Mouse (Mus musculus): ENCODE data around the gene Shc1. TPM values are rescaled to one million over a fixed set of nuclear protein-coding genes. Genes with fewer than 3 reads are reported as not detected.

The Shc1 gene
- polyA plus RNA-seq, 1 experiment = 63.5 TPM

DNA sequence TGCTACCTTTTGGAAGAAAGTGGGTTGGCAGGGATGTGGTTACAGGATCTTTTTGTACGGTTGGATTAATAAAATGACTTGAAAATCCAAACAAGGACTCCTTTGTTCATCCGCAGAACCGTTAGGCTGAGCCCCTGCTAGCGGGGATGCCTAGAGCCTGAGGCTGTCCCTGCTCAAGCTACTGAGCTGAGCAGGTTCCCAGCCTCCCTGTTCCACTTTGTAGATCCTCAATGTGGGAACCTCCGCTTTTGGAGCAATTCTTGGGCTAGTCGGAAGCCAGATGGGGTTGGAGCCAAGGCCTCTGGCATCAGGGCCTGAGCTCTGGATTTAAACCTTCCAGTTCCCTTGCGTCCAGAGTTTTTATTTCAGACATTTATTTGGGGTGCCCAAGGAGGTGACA lies 16.8 kb downstream of the Shc1 start:
- peaks cover 29% of the 10 kb centered on the region for H3K36me3 ChIP-seq (ENCODE audit: control insufficient read depth, insufficient read depth, low read length)
- WGBS = 73% methylated on average over 7 of the region's 7 CpGs
- H3K27ac ChIP-seq (ENCODE audit: insufficient read depth, low read depth, low read length) = no peak overlapping the region
- no peak overlapping the region for H3K4me3 ChIP-seq (ENCODE audit: low read depth, low read length)
- peaks cover 11% of the 10 kb centered on the region for H3K4me1 ChIP-seq (ENCODE audit: control insufficient read depth, insufficient read depth, insufficient read length, low read length)
- H3K27me3 ChIP-seq (ENCODE audit: control insufficient read depth, insufficient read depth, low read length) = no peaks in the 10 kb centered on the region
- TF ChIP-seq POLR2A (IDR thresholded peaks at IDR 0.05; ENCODE audit: low read depth, low read length) = no peak

- Histone ChIP-seq H3K4me1 (ENCODE audit: control insufficient read depth, insufficient read depth, insufficient read length, low read length) (peaks cover 9% of the 10 kb centered on the region), H3K27ac (ENCODE audit: insufficient read depth, low read depth, low read length) (peak within 1 kb of the TSS; percentile 82), H3K27me3 (ENCODE audit: control insufficient read depth, insufficient read depth, low read length) (no peaks in the 10 kb centered on the region), H3K36me3 (ENCODE audit: control insufficient read depth, insufficient read depth, low read length) (peaks cover 39% of the 10 kb centered on the region), H3K4me3 (ENCODE audit: low read depth, low read length) (peak within 1 kb of the TSS; percentile 79)
- TF ChIP-seq CTCF (IDR thresholded peaks at IDR 0.05; ENCODE audit: extremely low read depth, insufficient read length, insufficient replicate concordance, low read depth, low read length) (no peak), POLR2A (IDR thresholded peaks at IDR 0.05; ENCODE audit: low read depth, low read length) (peak; percentile 86)
- 2% methylated on average over 16 of the region's 16 CpGs for WGBS
These were observed 18.2 kb downstream of the Shc1 start, which contains the start of gene Pbxip1 for GRCm38 (mm10) chr3:89436176-89437113. TSS of gene Pbxip1 (plus strand) at chr3:89436706.

GRCm38 (mm10) chr3:89437269-89437668 lies 19.0 kb downstream of the Shc1 start:
- WGBS = 18% methylated on average over 5 of the region's 5 CpGs
- H3K4me1 ChIP-seq (ENCODE audit: control insufficient read depth, insufficient read depth, insufficient read length, low read length) = peaks cover 9% of the 10 kb centered on the region
- TF ChIP-seq CTCF (IDR thresholded peaks at IDR 0.05; ENCODE audit: extremely low read depth, insufficient read length, insufficient replicate concordance, low read depth, low read length) = no peak
- no peak for TF ChIP-seq POLR2A (IDR thresholded peaks at IDR 0.05; ENCODE audit: low read depth, low read length)
- peaks cover 39% of the 10 kb centered on the region for H3K36me3 ChIP-seq (ENCODE audit: control insufficient read depth, insufficient read depth, low read length)
- H3K27me3 ChIP-seq (ENCODE audit: control insufficient read depth, insufficient read depth, low read length) = no peaks in the 10 kb centered on the region
- H3K27ac ChIP-seq (ENCODE audit: insufficient read depth, low read depth, low read length) = peak overlapping the region; percentile 82
- H3K4me3 ChIP-seq (ENCODE audit: low read depth, low read length) = peak overlapping the region; percentile 79

GRCm38 (mm10) chr3:89440691-89441090 lies 22.4 kb downstream of the Shc1 start:
- Histone ChIP-seq H3K4me1 (ENCODE audit: control insufficient read depth, insufficient read depth, insufficient read length, low read length) (peaks cover 9% of the 10 kb centered on the region), H3K27me3 (ENCODE audit: control insufficient read depth, insufficient read depth, low read length) (no peaks in the 10 kb centered on the region), H3K27ac (ENCODE audit: insufficient read depth, low read depth, low read length) (no peak overlapping the region), H3K36me3 (ENCODE audit: control insufficient read depth, insufficient read depth, low read length) (peaks cover 42% of the 10 kb centered on the region), H3K4me3 (ENCODE audit: low read depth, low read length) (no peak overlapping the region)
- no peak for TF ChIP-seq CTCF (IDR thresholded peaks at IDR 0.05; ENCODE audit: extremely low read depth, insufficient read length, insufficient replicate concordance, low read depth, low read length)
- TF ChIP-seq POLR2A (IDR thresholded peaks at IDR 0.05; ENCODE audit: low read depth, low read length) = no peak
- WGBS = 85% methylated on average over 2 of the region's 2 CpGs

DNA sequence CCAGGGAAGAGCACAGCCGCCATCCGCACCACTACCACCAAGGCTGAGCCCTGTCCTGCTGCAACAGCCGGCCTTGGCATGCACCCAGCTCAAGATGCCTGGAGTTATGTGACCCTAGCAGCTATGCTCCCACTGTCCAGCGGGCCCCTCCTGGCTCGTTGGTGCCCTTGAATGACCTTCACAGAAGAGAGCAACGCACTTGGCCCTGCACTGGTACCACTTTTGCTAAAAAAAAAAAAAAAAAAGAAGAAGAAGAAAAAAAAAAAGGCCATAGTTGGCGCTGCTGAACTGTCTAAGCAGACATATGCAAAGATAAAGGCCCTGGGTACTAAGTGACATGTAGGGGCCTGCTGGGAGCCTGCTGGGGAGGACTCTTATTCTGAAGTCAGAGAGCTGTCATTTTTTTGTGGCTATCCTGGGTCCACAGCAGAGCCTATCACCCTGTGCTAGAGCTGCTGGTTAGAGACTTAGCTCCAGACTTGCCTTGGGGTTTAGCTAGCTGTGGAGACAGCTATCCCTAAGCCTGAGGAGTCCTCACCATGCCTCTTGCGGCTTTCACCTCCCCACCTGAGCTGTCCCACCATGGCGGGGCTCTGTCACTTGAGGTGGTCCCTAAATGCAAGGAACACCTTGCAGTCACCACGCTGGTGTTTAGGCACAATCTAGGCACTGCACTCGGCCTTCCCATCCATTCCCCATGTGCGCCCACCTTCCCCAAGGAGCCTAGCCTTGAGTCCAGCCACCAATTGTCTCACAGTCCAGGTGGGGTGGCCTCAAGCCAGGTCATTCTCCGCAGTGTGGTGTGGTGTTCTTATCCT lies 30.7 kb downstream of the Shc1 start:
- Histone ChIP-seq H3K4me1 (ENCODE audit: control insufficient read depth, insufficient read depth, insufficient read length, low read length) (no peaks in the 10 kb centered on the region), H3K4me3 (ENCODE audit: low read depth, low read length) (no peak overlapping the region), H3K36me3 (ENCODE audit: control insufficient read depth, insufficient read depth, low read length) (peaks cover 34% of the 10 kb centered on the region), H3K27ac (ENCODE audit: insufficient read depth, low read depth, low read length) (no peak overlapping the region), H3K27me3 (ENCODE audit: control insufficient read depth, insufficient read depth, low read length) (no peaks in the 10 kb centered on the region)
- WGBS = 68% methylated on average over 13 of the region's 13 CpGs
- TF ChIP-seq POLR2A (IDR thresholded peaks at IDR 0.05; ENCODE audit: low read depth, low read length) = no peak
- no peak for TF ChIP-seq CTCF (IDR thresholded peaks at IDR 0.05; ENCODE audit: extremely low read depth, insufficient read length, insufficient replicate concordance, low read depth, low read length)

DNA sequence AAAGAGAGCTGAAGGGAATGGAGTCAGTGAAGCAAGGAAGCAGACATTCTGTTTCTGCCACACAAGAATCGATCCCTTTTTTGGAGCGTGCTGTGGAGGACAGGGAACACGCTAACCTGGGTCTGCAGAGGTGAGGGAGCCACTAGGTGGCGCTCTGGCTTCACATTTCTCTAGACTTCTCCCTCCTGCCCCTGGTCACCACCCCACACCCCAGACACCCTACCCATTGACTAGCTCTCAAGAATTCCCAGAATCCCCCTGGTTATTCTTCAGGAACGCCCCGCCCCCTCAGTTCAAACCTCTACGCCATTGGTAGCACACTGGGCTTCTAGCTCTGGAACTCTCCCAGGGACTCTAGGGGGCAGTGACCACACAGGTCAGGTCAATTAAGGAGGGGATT lies 31.3 kb downstream of the Shc1 start:
- no peak overlapping the region for H3K27ac ChIP-seq (ENCODE audit: insufficient read depth, low read depth, low read length)
- TF ChIP-seq CTCF (IDR thresholded peaks at IDR 0.05; ENCODE audit: extremely low read depth, insufficient read length, insufficient replicate concordance, low read depth, low read length) = peak; percentile 83; the same call in 1 of the 2 replicates
- no peak for TF ChIP-seq POLR2A (IDR thresholded peaks at IDR 0.05; ENCODE audit: low read depth, low read length)
- 42% methylated on average over 7 of the region's 7 CpGs for WGBS

DNA sequence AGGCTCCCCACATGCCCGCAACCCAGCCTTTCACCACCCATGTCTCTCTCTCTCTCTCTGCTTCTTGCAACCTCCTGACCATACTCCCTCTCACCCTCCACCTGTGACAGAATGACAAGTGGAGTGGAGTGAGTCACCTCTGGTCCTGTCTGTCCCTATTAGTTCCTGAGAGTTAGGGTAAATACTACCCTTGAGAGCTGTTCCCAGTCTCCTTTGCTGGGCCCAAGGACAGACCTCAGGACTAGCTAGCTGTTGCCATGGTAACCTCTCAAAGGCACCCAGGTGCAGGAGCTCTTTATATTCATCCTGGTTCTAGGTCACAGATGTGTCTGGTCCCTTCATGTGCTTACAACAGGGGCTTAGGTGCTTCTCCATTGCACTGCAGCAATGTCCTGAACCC lies 33.7 kb downstream of the Shc1 start:
- 90% methylated on average over 1 of the region's 1 CpGs for WGBS
- H3K4me1 ChIP-seq (ENCODE audit: control insufficient read depth, insufficient read depth, insufficient read length, low read length) = no peaks in the 10 kb centered on the region; the same call in 1 of the 2 replicates
- no peak overlapping the region for H3K27ac ChIP-seq (ENCODE audit: insufficient read depth, low read depth, low read length)
- no peak overlapping the region for H3K4me3 ChIP-seq (ENCODE audit: low read depth, low read length)
- no peaks in the 10 kb centered on the region for H3K27me3 ChIP-seq (ENCODE audit: control insufficient read depth, insufficient read depth, low read length)
- no peak for TF ChIP-seq POLR2A (IDR thresholded peaks at IDR 0.05; ENCODE audit: low read depth, low read length)
- no peak for TF ChIP-seq CTCF (IDR thresholded peaks at IDR 0.05; ENCODE audit: extremely low read depth, insufficient read length, insufficient replicate concordance, low read depth, low read length)
- peaks cover 8% of the 10 kb centered on the region; the same call in 1 of the 2 replicates for H3K36me3 ChIP-seq (ENCODE audit: control insufficient read depth, insufficient read depth, low read length)

More for the DNA sequence above, 31.3 kb downstream of the Shc1 start:
- peaks cover 30% of the 10 kb centered on the region for H3K36me3 ChIP-seq (ENCODE audit: control insufficient read depth, insufficient read depth, low read length)
- H3K27me3 ChIP-seq (ENCODE audit: control insufficient read depth, insufficient read depth, low read length) = no peaks in the 10 kb centered on the region
- no peaks in the 10 kb centered on the region for H3K4me1 ChIP-seq (ENCODE audit: control insufficient read depth, insufficient read depth, insufficient read length, low read length)
- no peak overlapping the region for H3K4me3 ChIP-seq (ENCODE audit: low read depth, low read length)

Data from small intestine, adult 2 months (tissue).